9 mouse cellular contexts compared by ENCODE assay signal in genomic region chrX:153719602-153720001, GRCm38 (mm10). TPM values are rescaled to one million over a fixed set of nuclear protein-coding genes. Genes with fewer than 3 reads are reported as not detected.
DNase-seq lines count a peak whose midpoint lies in the region; ATAC-seq and TF ChIP-seq lines count a peak whose summit lies in the region.
"Had no signal": no experiment of that assay in that cellular context is flagged by ENCODE, and none has a peak within 500 bp of the region (broad histone marks: within the 10 kb centered on the region; RNA-seq: fewer than 3 reads in every experiment).

No protein-coding gene starts in this region.

- no peak overlapping the region for H3K27ac ChIP-seq in kidney, embryonic 16.5 days (ENCODE audit: low read length)
- H3K27ac ChIP-seq: heart, embryonic 15.5 days had no signal

- H3K27me3 ChIP-seq in kidney, embryonic 16.5 days (ENCODE audit: insufficient read depth, low read length) = no peaks in the 10 kb centered on the region; the same call in 1 of the 2 replicates
- H3K27me3 ChIP-seq in E14TG2a.4 (ENCODE audit: insufficient read depth, low read length) = no peaks in the 10 kb centered on the region
- H3K27me3 ChIP-seq: heart, embryonic 15.5 days had no signal

- H3K9ac ChIP-seq in kidney, embryonic 16.5 days (replicated peaks; ENCODE audit: low read length) = no peak overlapping the region
- H3K9ac ChIP-seq: heart, embryonic 15.5 days had no signal

- peak; percentile 38 for TF ChIP-seq CTCF in E14TG2a.4 (conservative IDR thresholded peaks at IDR 0.05; ENCODE audit: low read length)

- H3K9me3 ChIP-seq in kidney, embryonic 16.5 days (ENCODE audit: low read length) = no peaks in the 10 kb centered on the region
- H3K9me3 ChIP-seq in E14TG2a.4 (ENCODE audit: low read length) = no peaks in the 10 kb centered on the region
- H3K9me3 ChIP-seq: heart, embryonic 15.5 days had no signal

- H3K4me1 ChIP-seq in kidney, embryonic 16.5 days (ENCODE audit: insufficient read depth, low read length) = no peaks in the 10 kb centered on the region
- no peaks in the 10 kb centered on the region for H3K4me1 ChIP-seq in E14TG2a.4 (replicated peaks; ENCODE audit: low read depth, low read length)
- H3K4me1 ChIP-seq: heart, embryonic 15.5 days had no signal

- ATAC-seq in kidney, embryonic 16.5 days (ENCODE audit: low FRiP score, low TSS enrichment) = no peak

- no peaks in the 10 kb centered on the region for H3K36me3 ChIP-seq in kidney, embryonic 16.5 days (ENCODE audit: insufficient read depth, low read length)
- H3K36me3 ChIP-seq in E14TG2a.4 (ENCODE audit: insufficient read depth, low read length) = no peaks in the 10 kb centered on the region
- H3K36me3 ChIP-seq: heart, embryonic 15.5 days had no signal

- no peak overlapping the region for H3K4me2 ChIP-seq in kidney, embryonic 16.5 days (replicated peaks; ENCODE audit: low read depth, low read length)
- H3K4me2 ChIP-seq: heart, embryonic 15.5 days had no signal

- DNase-seq in adrenal gland, postnatal 10 days = peak; percentile 13
- DNase-seq in adrenal gland, adult 8-10 months = no peak
- peak; percentile 30 to 43 for DNase-seq in kidney, postnatal 25 days
- DNase-seq in induced T-regulatory cell, adult 2 months (ENCODE audit: low read depth) = peak; percentile 46
- no peak for DNase-seq in ovary, postnatal 10 days (ENCODE audit: low spot score)
- DNase-seq in testis, postnatal 10 days (ENCODE audit: low spot score) = no peak

- WGBS in kidney, embryonic 16.5 days = 35% methylated on average over 4 of the region's 4 CpGs

- no peak overlapping the region for H3K4me3 ChIP-seq in kidney, embryonic 16.5 days (ENCODE audit: low read length)
- H3K4me3 ChIP-seq in E14TG2a.4 (replicated peaks; ENCODE audit: low read length) = no peak overlapping the region
- H3K4me3 ChIP-seq: heart, embryonic 15.5 days had no signal

RNA-seq across cellular contexts. Expression of gene Nbdy, which starts 3.8 kb away (rescaled TPM):
- 10 to 100 TPM; 51.7 to 52.5 TPM for total RNA-seq in adrenal gland, postnatal 10 days (2021)
- 10 to 100 TPM; 65.7 to 76.0 (median 67.6) TPM for total RNA-seq in adrenal gland, adult 8-10 months (2022)
- 98.9 and 99.4 TPM in 2 replicates for polyA plus RNA-seq in kidney, embryonic 16.5 days (2015; fragmentation: Nextera tagmentation; extraction: Ambion mirVana)

RNA-seq across cellular contexts. Expression of gene Kctd12b, which starts 23.4 kb away (rescaled TPM):
- 10 to 100 TPM; 18.0 to 21.2 TPM for total RNA-seq in adrenal gland, postnatal 10 days (2021)
- total RNA-seq in adrenal gland, adult 8-10 months (2022) = 10 to 100 TPM in 2 of 4 experiments, 1 to 10 TPM in 2; 5.8 to 11.4 (median 9.0) TPM
- 10.8 and 11.0 TPM in 2 replicates for polyA plus RNA-seq in kidney, embryonic 16.5 days (2015; fragmentation: Nextera tagmentation; extraction: Ambion mirVana)

Comparison
In these comparisons a context has a peak if more than half of its experiments do, and no peak if none do; other contexts are left out.
1. DNase-seq: peak in adrenal gland, postnatal 10 days (single experiment), kidney, postnatal 25 days (2 of 2) and induced T-regulatory cell, adult 2 months (single experiment); none in adrenal gland, adult 8-10 months (single experiment), ovary, postnatal 10 days (single experiment) and testis, postnatal 10 days (single experiment).